Mouse (Mus musculus) neutrophil, adult 5-6 weeks (primary cell): ENCODE measurements around the gene Atp6v0d1. TPM values are rescaled to one million over a fixed set of nuclear protein-coding genes. Genes with fewer than 3 reads are reported as not detected.
A peak's percentile ranks its signal among the peaks of the same experiment; 100 is the strongest.
"Not testable (repeated sequence)": the region's sequence is repeated elsewhere in the genome, so short reads cannot be mapped to it uniquely, and the experiment has no call there.

ENCODE experiments used
- ATAC-seq: fragments of 151-379, 151-347 bp; 2 replicates; pipeline ENCODE4 v1.8.0; 2017; ENCODE audit warnings: mild to moderate bottlenecking, moderate TSS enrichment; ENCODE audit not compliant: insufficient number of reproducible peaks, poor library complexity, low FRiP score, severe bottlenecking; ENCODE audit errors: extremely low read depth
- total RNA-seq: library from RNA; stranded (forward); fragments of 200-1000 nt; gene quantifications from 2 replicates; pipeline ENCODE4 v1.2.3, GENCODE M21; 2017

Atp6v0d1 gene
- total RNA-seq, 1 experiment from 2014 or later: 71.1 TPM

DNA sequence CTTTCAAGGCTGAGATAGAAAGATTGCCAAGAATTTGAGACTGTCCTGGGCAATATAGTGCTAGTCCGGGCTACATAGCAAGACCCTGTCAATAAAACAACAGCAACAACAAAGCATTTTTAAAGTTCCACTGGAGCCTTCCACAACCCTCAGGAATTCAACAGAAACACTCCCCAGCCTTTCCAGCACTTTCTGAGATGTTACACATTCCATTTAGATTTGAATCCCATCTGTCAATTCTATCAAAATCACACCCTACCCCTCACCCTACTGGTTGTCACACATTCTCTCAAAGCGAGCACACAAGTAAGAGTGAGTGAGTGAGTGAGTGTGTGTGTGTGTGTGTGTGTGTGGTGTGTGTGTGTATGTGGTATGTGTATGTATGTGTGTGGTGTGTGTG lies 26.6 kb upstream of the Atp6v0d1 start:
- no peak for ATAC-seq

- no peak for ATAC-seq
Observed at GRCm38 (mm10) chr8:105579719-105580118, 13.9 kb upstream of the Atp6v0d1 start.

DNA sequence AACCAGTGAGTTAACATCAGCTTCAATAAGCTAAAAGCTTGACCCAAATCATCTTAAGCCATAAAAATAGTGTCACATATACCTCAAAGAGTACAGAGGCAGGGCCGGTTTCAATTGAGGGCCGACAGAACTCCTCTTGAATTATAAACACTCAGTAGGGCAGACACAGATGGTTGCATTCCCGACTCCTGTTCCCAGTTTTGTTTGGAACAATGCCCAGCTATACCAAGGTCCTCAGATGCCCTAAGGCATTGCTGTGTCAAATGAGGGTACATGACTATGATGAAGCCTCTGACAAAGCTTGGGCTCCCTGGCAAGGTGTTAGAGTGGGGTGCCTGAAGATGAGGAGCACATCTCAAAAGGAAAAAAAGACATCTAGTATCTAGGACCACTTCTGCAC lies 9.7 kb upstream of the Atp6v0d1 start:
- ATAC-seq: no peak

DNA sequence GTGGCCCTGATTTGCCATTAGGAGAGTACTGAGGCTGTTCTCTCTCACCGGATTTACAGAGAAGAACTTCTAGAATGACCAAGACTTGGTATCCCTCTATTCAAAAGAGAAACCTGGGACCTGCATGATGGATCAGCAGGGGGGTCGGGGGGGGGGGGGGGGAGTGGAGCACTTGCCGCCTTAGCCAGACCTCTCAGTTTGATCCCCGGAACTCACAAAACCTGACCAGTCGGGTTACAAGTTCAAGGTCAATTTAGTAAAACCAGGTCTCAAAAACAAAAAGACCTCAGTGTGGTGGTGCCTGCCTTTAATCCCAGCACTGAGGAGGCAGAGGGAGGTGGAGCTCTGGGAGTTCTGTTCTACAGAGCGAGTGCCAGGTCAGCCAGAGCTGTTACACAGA lies 8.9 kb upstream of the Atp6v0d1 start:
- ATAC-seq: no peak

GRCm38 (mm10) chr8:105573427-105573826 lies 7.6 kb upstream of the Atp6v0d1 start:
- no peak for ATAC-seq

DNA sequence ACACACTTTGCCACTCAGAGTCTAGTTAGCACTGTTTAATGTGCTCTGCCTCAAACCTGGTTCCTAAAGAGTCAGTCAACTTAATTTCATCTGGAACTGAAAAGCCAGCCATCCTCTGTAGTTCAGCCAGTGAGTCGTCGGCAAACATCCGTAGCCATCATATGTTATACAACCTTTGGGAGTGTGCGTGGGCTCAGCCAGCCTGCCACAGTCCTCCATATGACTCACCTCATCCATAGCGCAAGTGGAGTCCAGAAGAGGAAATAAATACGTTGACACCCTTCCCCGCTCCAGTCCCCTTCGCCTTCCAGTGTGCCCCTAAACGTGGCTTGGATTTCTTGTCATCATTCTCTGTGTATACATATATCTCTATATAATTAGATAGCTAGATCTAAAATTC lies 6.0 kb upstream of the Atp6v0d1 start:
- ATAC-seq: no peak

DNA sequence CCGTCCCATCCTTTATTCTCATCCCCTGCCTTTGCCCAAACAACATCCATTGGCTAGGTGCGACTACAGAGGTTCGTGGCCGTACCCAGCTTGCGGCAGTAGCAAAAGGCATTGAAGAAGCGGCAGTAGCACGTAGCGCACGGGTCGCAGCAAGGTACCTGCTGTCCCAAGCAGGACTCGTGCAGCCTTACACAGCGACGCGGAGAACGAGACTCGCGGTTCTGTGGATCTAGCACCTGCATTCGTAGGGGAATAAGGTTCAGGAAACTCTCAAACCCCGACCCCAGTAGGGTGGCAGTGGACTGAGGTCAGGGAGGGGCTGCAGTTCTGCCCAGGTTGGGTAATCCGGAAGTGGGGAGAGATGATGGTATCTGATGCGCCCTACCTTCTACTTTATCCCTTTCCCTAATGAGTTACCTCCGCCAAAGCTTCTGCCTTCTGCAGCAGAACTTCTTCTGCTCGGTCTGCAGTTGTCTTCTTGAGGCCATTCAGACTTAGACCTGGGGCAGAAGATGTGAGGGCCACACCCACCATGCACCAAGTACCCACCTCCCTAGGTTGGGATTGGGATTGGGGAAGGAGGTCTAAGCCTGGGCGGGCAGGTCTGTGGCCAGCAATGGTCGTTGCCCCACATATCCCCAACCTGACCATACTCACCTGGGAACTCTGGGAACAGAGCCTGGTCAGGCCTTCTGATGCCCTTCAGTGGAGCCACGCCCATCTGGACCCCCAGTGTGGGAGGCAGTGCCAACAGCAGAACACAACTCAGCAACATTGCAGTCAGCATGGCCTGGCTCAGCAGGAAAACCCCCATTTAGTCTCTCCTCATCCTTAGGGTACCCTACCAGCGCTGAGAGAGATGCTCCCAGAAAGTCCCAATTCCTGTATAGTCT lies 1.1 kb upstream of the Atp6v0d1 start:
- ATAC-seq: no peak

DNA sequence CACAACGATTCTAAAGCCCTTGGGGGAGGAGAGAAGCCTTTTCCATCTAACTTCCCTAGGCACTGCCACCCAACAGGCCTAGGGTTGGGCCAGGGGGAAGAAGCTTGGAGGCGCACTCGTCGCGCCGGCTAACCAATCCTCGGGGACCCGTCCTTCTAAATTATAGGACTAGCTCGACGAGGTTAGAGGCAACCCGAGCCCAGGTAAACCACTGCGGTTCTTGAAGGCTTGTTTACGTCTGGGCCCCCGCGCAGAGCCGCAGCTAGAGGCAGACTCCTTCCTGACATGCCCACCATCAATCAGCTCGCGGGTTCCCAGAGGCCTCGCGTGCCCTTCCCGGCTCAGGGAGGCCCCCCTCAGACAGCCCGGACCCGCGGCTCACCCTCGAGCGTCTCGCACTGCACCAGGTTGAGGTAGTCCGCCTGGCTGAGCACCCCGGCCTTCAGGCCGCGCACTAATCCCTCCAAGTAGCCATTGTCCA lies 406 bp downstream of the Atp6v0d1 start:
- no peak for ATAC-seq

GRCm38 (mm10) chr8:105564573-105565229 lies 1.1 kb downstream of the Atp6v0d1 start:
- not testable (repeated sequence) for ATAC-seq

DNA sequence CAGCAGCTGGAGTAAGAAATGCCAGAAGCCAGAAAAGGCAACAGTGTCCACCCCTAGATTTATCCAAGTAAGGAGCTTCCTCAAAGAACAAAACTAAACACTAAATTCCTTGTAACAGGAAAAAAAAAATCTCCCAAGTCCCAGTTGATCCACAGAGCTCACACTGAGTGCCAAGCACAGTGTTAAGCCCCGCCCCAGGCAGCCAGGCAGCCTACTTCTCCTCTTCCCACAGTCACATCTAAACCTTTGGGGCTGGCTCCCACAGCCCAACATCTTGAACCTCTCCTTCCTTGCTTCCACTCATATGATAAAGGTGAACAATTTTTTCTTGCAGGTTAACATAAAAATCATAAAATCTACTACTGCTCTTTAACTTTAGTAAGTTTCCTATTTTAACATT lies 2.0 kb downstream of the Atp6v0d1 start:
- ATAC-seq: no peak

DNA sequence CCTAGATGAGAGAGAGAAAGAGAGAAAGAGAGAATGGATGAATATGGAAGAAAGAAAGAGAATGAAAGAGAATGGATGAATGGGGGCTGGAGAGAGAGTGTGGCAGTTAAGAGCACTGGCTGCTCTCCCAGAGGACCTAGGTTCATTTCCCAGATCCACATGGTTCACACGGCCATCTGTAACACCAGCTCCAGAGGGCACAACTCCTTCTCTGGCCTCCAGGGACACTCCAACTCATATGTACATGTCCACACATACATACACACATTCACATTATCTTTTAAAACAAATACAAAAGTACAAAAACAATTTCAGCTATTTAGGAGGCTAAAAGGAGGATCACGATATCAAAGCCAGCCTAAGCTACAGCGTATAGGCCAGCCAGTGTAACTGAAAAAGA lies 3.0 kb downstream of the Atp6v0d1 start:
- ATAC-seq: no peak

DNA sequence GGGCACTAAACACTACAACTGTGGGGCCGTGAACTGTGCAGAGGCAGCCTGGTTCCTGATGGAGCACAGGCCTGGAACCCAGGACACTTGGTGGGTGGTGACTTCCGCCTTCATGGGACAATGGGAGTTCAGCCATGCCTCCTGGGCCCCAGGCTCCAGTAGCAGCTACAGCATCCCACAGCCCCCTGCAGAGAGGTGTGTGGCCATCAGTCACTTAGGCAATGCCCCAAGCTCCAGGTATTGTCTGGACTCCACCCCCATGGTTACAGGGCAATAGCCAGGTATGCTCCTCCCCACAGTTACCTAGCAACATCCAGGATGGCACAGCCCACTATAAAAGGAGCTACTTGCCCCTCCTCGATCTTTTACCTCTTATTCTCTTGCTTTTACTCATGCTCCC lies 10.6 kb downstream of the Atp6v0d1 start:
- no peak for ATAC-seq

- ATAC-seq: peak; percentile 72; the same call in 1 of the 2 replicates
Observed at GRCm38 (mm10) chr8:105554087-105554486, 11.8 kb downstream of the Atp6v0d1 start.

DNA sequence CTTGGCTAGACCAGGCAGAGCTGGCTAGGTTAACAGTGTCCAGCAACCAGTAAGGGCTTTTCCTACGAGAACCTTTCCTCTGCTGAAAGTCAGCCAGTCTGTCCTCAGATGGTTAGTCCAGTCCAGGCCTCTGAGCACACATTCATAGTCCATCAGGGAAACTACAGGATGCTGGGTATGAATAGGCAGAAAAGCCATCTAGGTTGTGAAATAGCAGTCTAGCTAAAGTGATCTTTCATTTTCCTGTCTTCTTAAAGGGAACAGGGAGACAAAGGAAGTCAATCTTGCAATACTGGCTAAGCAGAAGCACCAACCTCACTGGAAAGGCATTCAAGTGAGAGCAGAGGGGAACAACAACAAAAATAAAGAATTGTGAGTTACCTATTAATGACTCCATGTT lies 13.0 kb downstream of the Atp6v0d1 start:
- ATAC-seq: no peak

- ATAC-seq: no peak
Observed at GRCm38 (mm10) chr8:105552032-105552431, 13.8 kb downstream of the Atp6v0d1 start.

- no peak for ATAC-seq
Observed at GRCm38 (mm10) chr8:105550083-105550482, 15.8 kb downstream of the Atp6v0d1 start.

- no peak for ATAC-seq
Observed at GRCm38 (mm10) chr8:105549506-105549905, 16.3 kb downstream of the Atp6v0d1 start.

- ATAC-seq: no peak
Observed at GRCm38 (mm10) chr8:105546384-105547350, 19.2 kb downstream of the Atp6v0d1 start.

- ATAC-seq: no peak
Observed at GRCm38 (mm10) chr8:105545249-105545648, 20.6 kb downstream of the Atp6v0d1 start.
